Mouse (Mus musculus) layer of hippocampus, postnatal 14 days (tissue): Measurements from ENCODE around the gene Tmem169. TPM values are rescaled to one million over a fixed set of nuclear protein-coding genes. Genes with fewer than 3 reads are reported as not detected.

Experiments
- DNase-seq, 2 experiments: peaks; one replicate each; pipeline ENCODE4 v3.0.0; 2021 to 2022; ENCODE audit warnings: low spot score in 2 of 2, mixed read lengths in 1 of 2
- total RNA-seq, 2 experiments: library from RNA; stranded (reverse); gene quantifications; 2 replicates each; pipeline ENCODE4 v1.2.3; 2021

The Tmem169 gene
- total RNA-seq, 2 experiments from 2014 or later: 25.5 to 26.1 TPM

DNA sequence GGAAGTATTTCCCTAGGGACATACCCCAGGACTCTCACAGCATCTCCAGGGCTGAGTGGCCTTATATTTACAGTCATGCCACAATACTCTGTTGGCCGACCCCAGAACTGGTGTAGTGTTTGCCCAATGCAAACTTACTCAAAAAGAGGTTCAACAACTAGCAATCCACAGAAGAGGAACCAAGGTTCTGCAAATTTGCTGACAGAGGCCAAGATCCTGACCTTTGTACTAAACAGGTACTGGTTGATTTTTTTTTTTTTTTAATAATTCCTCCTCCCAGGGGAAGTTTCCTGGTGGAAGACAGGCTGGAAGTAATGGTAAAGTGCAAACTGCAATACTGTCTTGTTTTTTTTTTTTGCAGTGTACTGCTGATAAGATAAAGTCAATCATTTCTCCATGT, 1.6 kb upstream of the Tmem169 start:
- no peak for DNase-seq

DNA sequence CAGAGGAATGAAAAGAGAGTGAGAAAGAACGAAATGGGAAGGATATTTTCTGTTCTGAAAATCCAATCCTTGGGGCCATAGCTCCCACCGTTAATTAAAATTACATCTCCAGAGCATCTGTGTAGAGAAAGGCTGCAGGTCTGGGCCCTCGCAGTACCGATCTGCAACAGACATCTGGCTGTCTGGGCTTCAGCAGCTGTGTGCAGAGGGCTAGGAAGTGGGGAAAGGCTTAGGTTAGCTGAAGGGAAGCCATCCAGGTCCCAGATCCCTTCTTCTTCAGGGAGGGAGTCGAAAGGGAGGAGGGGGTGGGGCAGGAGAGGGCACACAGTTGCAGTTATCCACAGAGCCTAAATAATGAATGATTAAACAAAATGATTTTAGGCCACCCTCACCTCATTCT, 370 bp downstream of the Tmem169 start:
- no peak for DNase-seq

DNA sequence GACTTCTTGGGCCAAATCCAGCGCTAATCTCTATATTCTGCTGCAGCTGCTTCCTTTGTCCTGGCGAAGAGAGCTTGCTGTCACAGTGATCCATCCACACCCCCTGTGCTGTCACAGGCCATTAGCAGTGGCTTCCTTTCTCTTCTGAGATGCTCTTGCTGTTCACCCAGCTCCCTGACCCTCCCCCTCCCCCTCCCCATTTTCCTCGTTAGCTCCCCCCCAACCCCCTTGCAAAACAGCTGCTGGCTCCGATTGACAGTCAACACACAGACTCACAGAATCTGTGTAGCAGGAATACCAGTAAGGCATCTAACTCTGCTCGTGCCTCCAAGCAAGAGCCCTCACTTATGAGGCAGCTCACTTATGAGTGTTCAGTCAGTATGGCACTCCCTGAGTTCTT, 2.7 kb downstream of the Tmem169 start:
- DNase-seq: no peak

DNA sequence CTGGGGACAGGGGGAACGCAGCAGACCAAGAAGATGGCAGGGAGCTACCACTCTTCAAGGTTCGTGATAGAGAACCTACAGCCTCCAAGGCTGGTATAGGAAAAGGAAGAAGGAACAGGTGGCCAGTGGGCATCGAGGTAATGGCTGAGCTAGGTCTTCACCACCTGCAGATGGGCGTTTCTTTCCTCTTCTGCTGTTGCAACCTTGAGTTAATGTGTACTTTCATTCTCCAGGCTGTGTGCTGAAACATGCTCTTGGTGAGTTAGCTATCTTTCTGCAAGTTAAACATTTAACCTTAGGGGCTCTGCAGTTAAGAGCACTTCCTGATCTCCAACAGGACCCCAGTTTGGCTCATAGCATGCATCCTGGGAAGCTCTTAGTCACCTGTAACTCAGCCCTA, 3.7 kb downstream of the Tmem169 start:
- DNase-seq: no peak

DNA sequence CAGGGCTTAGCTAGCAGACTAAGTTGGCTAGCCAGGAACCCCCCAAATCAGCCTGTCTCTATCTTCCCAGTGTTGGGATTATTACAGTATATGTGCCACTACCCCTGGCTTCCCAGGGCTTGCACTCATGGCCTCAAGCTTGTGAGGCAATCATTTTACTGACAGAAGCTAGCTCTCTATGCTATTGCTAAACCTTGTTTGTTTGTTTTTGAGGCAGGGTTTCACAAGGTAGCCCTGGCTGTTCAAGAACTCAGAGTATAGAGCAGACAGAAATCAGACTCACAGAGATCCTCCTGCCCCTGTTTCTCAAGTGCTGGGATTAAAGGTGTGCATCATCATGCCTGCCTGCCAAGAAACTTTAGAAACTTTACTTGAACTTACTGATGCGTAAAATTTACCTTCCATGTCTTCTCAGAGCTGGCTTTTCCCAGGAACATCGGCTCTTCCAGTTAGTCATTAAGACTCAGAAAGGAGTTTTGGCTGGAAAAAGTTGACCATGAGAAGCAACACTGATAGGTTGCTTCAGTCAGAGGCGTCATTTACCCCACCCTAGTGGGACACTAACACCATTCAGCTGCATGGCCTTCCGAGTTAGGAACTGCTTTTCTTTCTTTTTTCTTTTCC, 4.5 kb downstream of the Tmem169 start:
- no peak for DNase-seq

DNA sequence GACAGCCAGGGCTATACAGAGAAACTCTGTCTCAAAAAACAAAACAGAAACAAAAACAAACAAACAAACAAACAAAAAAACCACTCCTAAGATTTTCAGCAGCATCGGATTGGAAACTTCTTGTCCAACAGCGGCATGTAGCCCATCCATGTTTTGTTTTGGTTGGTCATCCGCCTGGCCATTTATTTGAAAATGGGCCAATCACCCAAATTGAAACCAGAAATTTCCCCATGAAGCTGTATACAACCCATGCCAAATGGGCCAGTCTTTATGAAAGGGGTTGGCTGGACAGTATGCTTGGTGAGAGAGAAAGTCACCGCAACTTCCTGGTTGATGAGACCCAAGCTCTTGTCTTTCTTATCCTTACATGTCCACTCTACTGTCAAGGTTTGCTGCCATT, 6.7 kb downstream of the Tmem169 start:
- no peak for DNase-seq

DNA sequence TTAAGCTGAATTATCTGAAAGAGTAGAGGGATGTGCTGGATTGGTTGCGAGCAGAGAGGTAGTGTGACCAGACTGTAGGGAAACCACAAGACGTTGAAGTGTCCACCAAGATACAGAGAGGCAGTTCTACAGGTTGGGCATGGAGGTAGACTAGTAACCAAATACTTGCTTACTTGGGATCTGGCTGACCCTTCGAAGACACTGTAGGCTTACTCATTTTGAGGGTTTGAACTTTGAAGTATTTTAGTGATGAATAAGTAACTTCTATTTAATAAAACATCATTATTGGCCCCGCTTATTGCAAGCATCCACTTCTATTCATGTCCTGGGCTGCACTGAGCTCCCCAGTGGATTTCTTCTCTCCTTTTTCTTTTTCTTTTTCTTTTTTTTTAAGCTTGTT, 7.3 kb downstream of the Tmem169 start:
- no peak for DNase-seq

DNA sequence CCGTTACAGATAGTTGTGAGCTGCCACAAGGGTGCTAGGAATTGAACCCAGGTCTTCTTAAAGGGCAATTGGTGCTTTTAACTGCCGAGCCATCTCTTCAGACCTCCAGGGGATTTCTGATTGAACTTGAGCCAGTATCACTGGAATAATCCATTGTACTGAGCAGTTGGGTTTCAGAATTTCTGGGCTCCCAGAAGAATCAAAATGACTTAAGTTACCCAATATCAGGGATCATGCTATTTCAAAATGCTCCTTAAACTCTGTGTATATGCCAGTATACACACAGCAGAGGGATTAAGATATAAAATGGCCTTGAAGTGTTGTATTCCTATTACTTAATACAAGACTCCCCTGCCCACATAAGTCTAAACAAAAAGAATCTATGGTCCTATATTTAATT, 7.8 kb downstream of the Tmem169 start:
- no peak for DNase-seq

DNA sequence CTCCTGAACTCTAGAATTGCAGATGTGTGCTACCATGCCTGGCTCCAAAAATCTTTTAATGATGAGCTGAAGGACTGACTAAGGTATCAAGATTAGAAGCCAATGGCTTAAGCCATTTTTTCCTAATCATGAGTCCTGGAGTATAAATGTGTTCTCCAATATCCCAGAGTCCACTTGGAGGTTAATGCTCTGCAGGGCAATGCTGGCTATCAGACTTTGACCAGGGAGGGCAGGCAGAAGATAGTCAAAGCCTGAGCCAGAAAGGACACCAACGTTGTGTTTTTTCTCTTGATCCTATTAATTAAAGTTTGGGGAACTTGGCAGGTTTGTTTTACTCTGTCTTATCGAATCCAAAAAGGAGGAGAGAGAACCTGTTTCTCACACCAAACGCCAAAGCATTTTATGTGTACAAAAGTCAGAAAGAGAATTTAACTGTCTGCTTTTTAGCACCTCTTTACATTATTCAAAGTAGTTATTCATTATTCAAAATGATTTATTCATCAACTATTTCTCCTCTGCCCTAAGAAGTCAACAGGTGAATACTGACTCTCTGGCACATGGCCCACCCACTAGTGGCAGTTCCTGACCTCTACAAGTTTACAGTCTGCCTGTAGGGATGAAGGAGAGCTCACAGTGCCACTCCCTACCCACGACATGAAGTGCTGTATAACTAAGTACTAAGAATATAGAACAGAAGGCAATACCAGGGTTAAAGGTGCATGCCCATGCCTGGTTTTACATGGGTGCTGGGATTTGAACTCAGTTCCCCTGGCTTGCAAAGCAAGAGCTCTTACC, 9.9 kb downstream of the Tmem169 start:
- DNase-seq: no peak

DNA sequence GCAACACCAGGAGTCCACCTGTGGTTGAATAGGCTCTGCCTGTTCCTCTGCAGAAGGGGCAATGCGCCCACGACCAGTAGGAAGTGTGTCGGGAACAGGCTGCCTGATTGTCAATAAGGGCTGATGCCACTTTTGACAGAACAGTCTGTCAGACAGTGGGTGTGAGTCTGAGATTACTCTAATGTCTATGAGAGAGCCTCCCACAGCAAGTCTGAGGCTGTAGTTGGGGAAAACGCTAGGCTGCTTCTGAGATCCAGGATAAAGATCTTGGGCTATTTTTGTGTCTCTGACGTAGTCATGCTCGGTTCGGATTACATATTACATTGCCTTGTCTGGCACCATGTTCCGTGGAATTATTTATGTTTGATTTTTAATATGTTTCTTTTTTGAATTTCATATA, 11.6 kb downstream of the Tmem169 start:
- DNase-seq: no peak

DNA sequence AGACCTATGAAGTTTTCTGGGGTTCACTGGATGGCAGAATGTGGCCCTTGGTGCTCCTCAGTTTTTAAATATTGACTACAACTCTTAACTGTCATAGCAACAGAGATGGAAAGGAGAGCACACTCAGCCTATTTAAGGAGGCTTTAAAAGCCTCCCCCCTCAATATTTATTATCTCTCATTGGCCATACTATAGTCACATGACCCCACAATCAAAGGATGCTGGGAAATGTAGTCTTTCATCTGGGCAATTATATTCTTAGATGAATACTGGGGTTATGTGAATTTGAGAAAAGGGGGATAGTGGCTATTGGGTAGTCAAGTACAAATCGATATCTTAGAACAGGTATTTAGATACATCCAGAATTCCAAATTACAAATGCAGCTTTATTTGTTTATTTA, 17.7 kb downstream of the Tmem169 start:
- no peak for DNase-seq

DNA sequence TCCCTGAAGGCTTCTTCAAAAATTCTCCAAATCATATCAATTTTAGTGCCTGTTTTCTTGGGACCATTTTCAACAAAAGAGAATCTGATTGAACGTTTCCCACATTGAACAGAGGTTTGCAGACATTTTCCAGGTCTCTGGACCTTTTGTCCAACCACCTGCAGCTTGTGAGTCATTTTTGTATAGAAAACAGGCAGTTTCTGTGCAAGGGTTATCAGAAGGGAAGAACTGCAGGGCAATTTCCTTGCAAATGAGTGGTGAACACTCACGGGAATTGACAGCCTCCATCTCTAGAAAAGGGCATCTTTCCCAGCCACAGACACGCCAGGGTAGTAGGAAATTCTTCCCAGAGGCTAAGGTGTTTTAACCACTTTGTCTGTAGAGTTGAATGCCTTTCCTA, 22.1 kb downstream of the Tmem169 start:
- DNase-seq: no peak

DNA sequence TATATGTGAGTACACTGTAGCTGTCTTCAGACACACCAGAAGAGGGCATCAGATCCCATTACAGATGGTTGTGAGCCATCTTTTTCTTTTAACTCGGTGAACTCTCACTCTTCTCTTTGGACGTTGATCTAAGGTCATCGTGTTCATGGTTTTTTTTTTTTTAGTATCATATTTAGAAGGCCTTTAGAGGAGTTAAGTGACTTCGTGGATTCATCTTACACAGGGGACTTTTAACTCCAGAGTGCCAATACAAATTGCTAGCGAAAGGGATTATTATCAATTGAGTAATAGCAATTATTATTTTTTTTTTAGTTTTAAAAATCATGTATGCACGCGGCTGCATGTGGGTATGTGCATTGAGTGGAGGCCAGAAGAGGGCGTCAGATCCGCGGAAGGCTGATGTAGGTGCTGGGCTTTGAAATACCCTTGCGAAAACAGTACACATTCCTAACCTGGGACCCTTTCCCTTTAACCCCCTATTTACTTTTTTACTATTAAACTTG, 22.6 kb downstream of the Tmem169 start:
- DNase-seq: no peak

DNA sequence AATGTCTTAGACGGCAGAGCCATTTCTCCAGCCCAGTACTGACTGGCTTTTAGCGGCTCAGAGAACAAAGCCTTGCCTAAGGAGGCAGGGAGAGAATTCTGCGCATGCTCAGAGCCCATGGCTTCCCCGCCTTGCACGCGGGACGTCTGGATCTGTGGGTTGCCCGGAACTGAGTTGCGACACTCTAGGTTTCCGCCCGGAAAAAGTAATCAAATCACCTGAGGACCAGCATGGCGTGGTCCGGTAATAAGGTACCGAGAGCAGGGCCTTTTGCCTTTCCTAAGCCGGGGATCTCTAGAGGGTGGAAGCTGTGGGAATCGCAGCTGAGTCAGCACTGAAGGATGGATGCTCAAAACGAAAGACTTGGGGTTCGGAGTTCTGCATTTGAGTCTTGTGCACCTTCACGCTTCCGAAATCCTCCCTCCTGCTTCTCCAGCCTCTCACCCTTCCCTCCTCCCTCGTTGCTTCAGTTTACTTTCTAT, 23.2 kb downstream of the Tmem169 start, which contains the start of gene Xrcc5:
TSS of gene Xrcc5 (plus strand) at position 105 of the 482 bp plus-strand sequence.
- peak; percentile 90 to 95 for DNase-seq

DNA sequence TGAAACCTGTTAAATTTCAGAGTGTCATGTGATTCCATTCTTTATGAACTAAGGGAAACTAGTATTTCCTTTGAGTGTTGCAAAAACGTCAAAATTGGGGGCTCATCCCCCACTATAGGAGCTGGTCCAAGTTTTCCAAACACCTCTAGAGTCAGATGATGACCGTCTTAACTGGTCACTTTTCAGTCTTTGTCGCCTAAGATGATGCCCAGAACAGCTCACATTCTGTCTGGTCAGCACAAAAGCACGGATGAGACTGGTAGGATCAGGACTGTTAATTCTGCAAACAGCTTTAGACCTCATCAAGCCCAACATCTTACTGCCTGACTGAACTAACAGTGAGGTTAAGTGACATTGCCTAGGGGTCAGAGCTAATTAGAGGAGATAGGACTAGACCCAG, 24.8 kb downstream of the Tmem169 start:
- no peak for DNase-seq

DNA sequence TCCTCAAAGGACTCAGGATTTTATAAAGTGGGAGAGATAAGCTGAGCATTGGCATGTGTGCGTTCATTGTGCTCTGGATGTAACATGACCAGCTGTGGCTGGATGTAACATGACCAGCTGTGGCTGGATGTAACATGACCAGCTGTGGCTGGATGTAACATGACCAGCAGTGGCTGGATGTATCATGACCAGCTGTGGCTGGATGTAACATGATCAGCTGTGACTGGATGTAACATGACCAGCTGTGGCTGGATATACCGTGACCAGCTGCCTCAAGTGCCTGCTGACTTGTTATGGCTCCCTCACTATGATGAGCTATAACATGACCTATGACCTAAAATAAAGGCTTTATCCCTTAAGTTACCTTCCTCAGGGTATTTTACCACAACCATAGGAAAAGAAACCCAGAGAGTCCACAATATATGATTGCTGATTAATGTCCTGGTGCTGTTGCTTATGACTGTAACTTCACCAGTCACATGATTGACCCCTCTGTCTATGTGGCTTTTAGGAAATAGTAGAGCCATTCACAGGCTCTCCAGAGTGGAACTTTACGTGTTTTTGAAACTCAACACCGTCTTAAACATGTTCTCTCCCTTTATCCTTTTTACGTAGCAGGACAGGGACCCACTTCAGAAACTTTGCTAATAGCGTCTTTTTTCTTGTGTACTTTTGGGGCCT, 25.7 kb downstream of the Tmem169 start:
- no peak for DNase-seq

DNA sequence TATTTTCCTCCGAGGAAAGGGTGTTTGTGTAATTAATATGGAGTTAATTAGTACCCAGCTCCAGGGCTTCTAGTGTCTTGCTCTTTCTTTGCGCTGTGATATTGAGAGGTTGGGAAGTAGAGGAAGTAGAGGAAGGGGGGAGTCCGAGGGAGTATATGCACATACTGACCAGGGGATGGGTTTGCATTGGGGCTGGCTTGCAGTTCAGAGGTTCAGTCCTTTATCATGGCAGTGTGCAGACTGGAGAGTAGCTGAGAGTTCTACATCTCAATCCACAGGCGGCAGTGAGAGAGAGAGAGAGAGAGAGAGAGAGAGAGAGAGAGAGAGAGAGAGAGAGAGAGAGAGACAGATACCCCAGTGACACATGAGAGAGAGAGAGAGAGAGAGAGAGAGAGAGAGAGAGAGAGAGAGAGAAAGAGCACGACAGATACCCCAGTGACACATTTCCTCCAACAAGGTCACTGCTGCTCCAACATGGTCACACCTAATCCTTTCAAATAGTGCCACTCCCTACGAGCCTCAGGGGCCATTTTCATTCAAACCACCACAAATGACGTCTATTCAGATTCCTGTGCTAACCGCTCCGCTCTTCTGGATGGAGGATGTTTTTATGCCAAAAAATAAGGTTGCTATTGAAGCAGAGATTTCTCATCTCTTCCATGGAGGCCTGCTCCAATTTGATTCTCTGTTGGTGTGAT, 28.7 kb downstream of the Tmem169 start:
- DNase-seq: no peak

DNA sequence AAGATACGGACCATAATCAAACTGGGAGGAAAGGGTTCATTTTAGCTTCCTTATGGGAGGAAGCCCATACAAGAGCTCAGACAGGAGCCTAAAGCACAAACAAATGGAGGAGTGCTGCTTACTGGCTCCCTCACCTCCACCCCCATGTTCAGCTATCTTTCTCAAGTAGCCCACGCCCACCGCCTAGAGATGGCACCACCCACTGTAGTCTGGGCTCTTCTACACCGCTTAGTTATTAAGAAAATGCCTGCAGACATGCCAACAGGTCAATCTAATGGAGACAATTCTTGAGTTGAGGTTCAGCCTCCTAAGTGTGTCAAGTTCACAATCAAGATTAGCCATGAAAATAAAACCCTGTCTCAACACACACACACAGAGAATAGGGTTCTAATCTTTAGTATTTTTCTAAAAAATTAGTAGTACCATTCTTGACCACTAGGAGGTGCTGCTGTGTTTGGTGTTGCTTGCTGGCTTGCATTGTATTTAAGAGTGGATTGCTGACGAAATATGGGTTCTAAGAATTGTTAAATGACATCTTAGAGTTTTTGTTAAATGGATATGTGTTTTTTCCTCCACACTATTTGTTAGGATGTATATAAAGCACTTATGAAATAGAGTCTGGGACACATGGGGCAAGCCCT, 29.4 kb downstream of the Tmem169 start:
- peak in 1 of 2 experiments; percentile 70 for DNase-seq

DNA sequence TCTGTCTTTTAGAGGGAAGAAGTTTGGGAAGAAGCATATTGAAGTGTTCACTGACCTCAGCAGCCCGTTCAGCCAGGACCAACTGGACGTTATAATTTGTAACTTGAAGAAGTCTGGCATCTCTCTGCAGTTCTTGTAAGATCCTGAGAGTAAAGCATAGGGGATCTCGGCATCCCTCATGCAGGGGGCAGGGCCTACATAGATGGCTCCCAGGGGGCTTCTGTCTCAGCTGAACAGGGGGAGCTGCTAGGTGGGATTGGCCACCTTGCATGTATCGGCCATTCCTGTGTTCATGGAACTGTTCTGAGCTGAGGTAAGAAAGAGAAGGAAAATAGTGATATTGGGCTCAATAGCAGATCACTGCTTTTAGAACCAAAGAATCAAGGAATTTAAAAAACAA, 31.3 kb downstream of the Tmem169 start:
- DNase-seq: no peak

DNA sequence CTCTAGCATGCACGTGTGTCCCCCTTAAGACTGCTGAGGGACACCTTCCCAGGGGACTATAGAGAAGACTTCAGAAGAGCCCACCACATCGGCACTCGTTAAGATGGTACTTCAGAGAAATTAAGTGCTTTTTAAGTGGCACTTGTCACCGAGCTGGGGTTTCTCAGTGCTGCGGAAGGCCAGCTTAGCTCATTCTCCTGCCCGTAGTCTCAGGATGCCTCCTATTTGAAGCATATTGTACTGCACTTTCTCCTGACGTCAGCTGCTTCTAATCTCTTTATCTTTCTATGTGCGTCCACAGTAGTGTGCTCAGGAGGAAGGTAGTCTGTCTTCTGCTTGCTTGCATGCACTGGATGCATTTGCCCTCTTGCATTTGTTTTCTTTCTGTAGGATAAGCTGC, 32.2 kb downstream of the Tmem169 start:
- no peak for DNase-seq

DNA sequence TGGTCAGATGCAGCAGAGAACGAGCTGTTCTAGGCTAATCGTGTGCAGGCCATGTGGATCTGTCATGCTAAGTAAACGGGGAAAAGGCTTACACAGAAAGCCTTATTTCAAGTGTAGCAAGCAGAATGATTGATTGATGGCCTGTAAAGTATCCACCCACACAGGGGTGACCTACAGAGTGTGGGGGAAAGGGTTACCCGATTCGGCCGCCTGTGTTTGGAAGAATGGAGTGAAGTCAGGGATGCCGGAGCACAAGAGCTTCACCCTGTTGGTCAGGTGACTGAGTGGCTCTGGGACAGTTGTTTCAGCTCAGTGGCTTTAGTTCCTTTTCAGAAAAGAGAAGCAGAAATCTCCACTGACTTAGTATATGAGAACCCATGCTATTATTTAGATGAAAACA, 32.7 kb downstream of the Tmem169 start:
- no peak for DNase-seq
